Mouse (Mus musculus): ENCODE results near the gene Krt84. TPM values are rescaled to one million over a fixed set of nuclear protein-coding genes. Genes with fewer than 3 reads are reported as not detected.
"Not testable (repeated sequence)": the region's sequence is repeated elsewhere in the genome, so short reads cannot be mapped to it uniquely, and the experiment has no call there.

Krt84 gene
- total and polyA plus RNA-seq, 3 experiments = not detected

DNA sequence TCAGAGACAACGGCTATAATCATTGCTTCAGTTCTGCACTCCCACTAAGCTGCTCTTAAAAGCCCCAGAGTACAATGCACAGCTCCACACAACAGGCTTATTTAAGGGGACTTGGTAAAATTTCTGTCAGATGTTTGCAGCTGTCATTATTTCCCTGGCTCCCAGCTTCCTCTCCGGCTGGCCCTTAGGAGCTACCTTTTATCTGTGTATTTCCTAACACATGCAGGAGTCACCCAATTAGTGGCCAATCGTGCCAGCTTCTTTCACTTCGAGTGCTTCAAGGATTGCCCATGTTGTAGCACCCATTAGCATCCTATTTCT, 5.9 kb upstream of the Krt84 start:
- Histone ChIP-seq H3K4me3 (no peak overlapping the region), H3K4me1 (ENCODE audit: control insufficient read depth, insufficient read depth, low read length) (no peaks in the 10 kb centered on the region), H3K36me3 (ENCODE audit: control insufficient read depth, insufficient read depth, low read length) (no peaks in the 10 kb centered on the region), H3K27me3 (ENCODE audit: control insufficient read depth, insufficient read depth, low read length) (no peaks in the 10 kb centered on the region; the same call in 1 of the 2 replicates), H3K9ac (ENCODE audit: low read depth, low read length) (no peak overlapping the region), H3K27ac (no peak overlapping the region), H3K79me2 (replicated peaks; ENCODE audit: control insufficient read depth, insufficient read depth, low read length) (no peaks in the 10 kb centered on the region)
- peak in 1 of 2 experiments; percentile 7 for DNase-seq
- intact Hi-C loops (cut with DNase I) = no loop called here
- TF ChIP-seq CTCF (IDR thresholded peaks at IDR 0.05) = no peak
- no peak for TF ChIP-seq POLR2A (IDR thresholded peaks at IDR 0.05; ENCODE audit: insufficient read depth, low read depth, low read length)
- no peak for TF ChIP-seq EP300 (IDR thresholded peaks at IDR 0.05; ENCODE audit: insufficient read depth, low read depth, low read length)
- WGBS = 57% methylated on average over 4 of the region's 4 CpGs

DNA sequence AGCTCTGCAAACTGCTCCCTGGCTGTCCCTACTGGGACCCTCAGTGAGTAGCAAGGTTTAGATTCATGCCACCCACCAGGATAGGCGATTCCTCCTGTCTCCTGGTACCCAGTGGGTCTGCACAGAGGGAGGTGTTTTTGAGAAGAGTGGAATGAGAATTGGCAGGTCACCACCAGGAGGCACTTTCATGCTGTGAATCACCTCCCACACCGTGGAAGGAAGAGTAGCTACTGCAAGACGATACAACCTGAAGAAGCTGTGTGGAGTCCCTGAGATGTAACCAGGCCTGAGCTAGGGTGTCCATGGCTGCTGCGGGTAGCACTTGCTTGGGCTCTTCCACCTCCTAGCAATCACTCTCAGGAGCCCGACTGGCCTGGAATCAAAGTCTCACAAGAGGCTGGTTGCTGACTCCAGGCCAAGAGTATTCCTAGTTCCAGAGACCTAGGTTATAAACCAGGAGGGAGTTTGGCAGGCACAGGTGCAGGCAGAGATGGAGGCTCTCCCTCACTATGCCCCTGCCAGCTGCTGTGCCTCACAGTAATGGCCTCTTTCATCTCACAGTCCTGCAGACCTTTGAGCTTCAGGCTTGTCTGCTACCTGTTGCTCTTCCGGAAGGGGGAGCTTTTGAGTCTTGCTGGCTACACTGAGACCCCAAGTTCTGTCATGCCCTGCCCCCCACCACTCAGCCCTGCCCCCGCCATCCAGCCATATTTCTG, 5.4 kb upstream of the Krt84 start:
- Histone ChIP-seq H3K27ac (no peak overlapping the region), H3K27me3 (ENCODE audit: control insufficient read depth, insufficient read depth, low read length) (no peaks in the 10 kb centered on the region; the same call in 1 of the 2 replicates), H3K36me3 (ENCODE audit: control insufficient read depth, insufficient read depth, low read length) (no peaks in the 10 kb centered on the region), H3K79me2 (replicated peaks; ENCODE audit: control insufficient read depth, insufficient read depth, low read length) (no peaks in the 10 kb centered on the region), H3K9ac (ENCODE audit: low read depth, low read length) (no peak overlapping the region), H3K4me3 (no peak overlapping the region), H3K4me1 (ENCODE audit: control insufficient read depth, insufficient read depth, low read length) (no peaks in the 10 kb centered on the region)
- DNase-seq = no peak
- 32% methylated on average over 7 of the region's 7 CpGs for WGBS
- intact Hi-C loops (cut with DNase I) = no loop called here
- no peak for TF ChIP-seq EP300 (IDR thresholded peaks at IDR 0.05; ENCODE audit: insufficient read depth, low read depth, low read length)
- peak; percentile 15; the same call in 1 of the 2 replicates for TF ChIP-seq CTCF (IDR thresholded peaks at IDR 0.05)
- TF ChIP-seq POLR2A (IDR thresholded peaks at IDR 0.05; ENCODE audit: insufficient read depth, low read depth, low read length) = no peak

DNA sequence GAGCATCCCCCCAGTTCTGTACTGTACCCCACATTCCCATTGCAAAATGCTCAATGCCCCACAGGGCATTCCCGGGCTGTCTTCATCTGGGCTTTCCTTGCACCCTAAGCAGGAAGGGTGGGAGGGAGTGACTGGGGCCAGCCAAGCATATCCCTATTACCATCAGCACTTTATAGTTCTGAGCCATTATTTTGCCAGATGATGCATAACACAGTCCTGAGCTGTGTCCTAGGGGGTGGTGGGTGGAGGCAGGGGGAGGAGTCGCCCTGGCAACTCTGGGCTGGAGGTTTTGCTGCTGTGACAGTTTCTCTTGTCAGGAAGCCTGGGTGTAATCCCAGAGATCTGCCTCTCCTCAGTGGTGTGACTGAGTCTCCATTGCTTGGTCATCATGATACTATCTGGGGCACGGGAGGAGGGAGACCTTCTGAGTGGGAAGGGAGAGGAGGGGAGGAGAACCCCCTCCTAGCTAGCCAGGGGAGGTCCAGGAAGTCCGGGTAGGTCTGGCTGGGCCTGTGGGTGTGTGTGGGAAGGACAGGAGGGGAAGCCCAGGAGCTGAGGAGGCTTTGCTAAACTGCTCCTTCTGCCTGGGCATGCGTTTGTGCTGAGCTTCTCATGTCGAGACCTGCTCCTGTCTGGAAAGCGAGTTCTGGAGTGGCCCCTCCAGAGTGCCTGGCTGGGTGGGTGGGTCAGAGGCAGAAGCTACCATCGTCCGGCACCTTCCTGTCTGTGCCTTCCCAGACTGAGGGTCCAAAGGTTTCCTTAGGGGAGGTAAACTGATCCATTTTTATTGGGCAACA, 3.6 kb upstream of the Krt84 start:
- no peak for TF ChIP-seq CTCF (IDR thresholded peaks at IDR 0.05)
- no peak for TF ChIP-seq POLR2A (IDR thresholded peaks at IDR 0.05; ENCODE audit: insufficient read depth, low read depth, low read length)
- TF ChIP-seq EP300 (IDR thresholded peaks at IDR 0.05; ENCODE audit: insufficient read depth, low read depth, low read length) = no peak
- intact Hi-C loops (cut with DNase I) = no loop called here
- WGBS = 50% methylated on average over 9 of the region's 9 CpGs

DNA sequence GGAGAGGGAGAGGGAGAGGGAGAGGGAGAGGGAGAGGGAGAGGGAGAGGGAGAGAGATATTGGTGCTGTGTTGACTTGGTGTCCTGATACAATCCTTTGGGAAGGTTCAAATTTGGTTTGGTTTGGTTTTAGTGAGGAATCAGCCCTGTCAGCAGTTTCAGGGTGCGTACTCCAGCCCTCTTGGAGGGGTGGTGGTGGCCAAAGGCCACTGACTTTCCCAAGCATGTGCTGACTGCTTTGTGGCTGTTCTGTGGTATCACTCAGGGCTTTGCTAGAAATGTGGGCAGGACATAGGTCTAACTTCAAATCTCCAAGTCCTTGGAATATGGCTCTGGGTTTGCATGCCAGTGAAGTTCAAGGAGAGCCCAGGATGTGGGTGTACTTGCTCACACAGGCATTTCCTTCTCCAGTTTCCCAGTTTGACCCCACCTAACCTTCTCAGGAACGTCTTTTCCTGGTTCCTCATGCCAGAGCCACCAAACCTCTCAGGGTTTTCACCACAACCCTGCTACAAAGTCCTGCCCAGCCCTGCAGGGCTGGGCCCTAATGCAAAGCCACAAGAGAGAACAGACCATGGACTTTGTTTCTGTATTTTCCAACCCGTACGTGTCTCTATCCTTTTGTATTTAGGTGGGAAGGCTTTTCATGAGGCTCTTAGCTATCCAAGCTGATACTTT, 9.9 kb downstream of the Krt84 start:
- Histone ChIP-seq H3K4me1 (ENCODE audit: control insufficient read depth, insufficient read depth, low read length) (no peaks in the 10 kb centered on the region), H3K79me2 (replicated peaks; ENCODE audit: control insufficient read depth, insufficient read depth, low read length) (no peaks in the 10 kb centered on the region), H3K27ac (no peak overlapping the region), H3K27me3 (ENCODE audit: control insufficient read depth, insufficient read depth, low read length) (peaks cover 2% of the 10 kb centered on the region; the same call in 1 of the 2 replicates), H3K36me3 (ENCODE audit: control insufficient read depth, insufficient read depth, low read length) (no peaks in the 10 kb centered on the region), H3K4me3 (no peak overlapping the region), H3K9ac (ENCODE audit: low read depth, low read length) (no peak overlapping the region)
- intact Hi-C loops (cut with DNase I) = loop anchor here (5.0 kb wide), 1 partner anchor 250 kb away; no protein-coding TSS in a partner anchor
- WGBS = 65% methylated on average over 4 of the region's 4 CpGs
- no peak for TF ChIP-seq EP300 (IDR thresholded peaks at IDR 0.05; ENCODE audit: insufficient read depth, low read depth, low read length)
- no peak for TF ChIP-seq POLR2A (IDR thresholded peaks at IDR 0.05; ENCODE audit: insufficient read depth, low read depth, low read length)
- no peak for TF ChIP-seq CTCF (IDR thresholded peaks at IDR 0.05)
- no peak for DNase-seq

More for the DNA sequence above, 3.6 kb upstream of the Krt84 start:
- no peaks in the 10 kb centered on the region; the same call in 1 of the 2 replicates for H3K27me3 ChIP-seq (ENCODE audit: control insufficient read depth, insufficient read depth, low read length)
- no peak overlapping the region for H3K27ac ChIP-seq
- no peak overlapping the region for H3K9ac ChIP-seq (ENCODE audit: low read depth, low read length)
- no peaks in the 10 kb centered on the region for H3K36me3 ChIP-seq (ENCODE audit: control insufficient read depth, insufficient read depth, low read length)
- H3K4me1 ChIP-seq (ENCODE audit: control insufficient read depth, insufficient read depth, low read length) = no peaks in the 10 kb centered on the region
- no peak overlapping the region for H3K4me3 ChIP-seq
- H3K79me2 ChIP-seq (replicated peaks; ENCODE audit: control insufficient read depth, insufficient read depth, low read length) = no peaks in the 10 kb centered on the region
- no peak for DNase-seq

DNA sequence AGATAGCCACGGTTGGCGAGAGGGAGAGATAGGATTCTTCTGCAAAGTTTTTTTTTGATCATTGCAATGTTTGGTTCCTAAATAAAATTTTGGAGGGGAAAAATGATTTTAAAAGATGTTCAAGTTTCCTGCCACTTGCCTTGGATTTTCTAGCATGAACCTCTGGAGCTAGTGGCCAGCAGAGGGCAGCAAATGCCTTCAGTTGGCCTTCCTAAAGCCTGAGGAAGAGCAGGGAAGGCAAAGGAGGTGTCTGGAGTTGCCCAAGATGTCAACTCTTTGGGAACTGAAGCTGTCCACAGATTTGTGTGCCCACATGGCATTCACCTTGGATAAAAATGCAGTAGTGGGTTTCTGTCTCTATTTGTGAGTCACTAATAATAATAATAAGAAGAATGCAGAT, 12.8 kb downstream of the Krt84 start:
- intact Hi-C loops (cut with DNase I) = loop anchor here (1.0 to 5.0 kb wide), 4 partner anchors 181 to 546 kb away; no protein-coding TSS in a partner anchor
- TF ChIP-seq CTCF (IDR thresholded peaks at IDR 0.05) = peak; percentile 91
- TF ChIP-seq EP300 (IDR thresholded peaks at IDR 0.05; ENCODE audit: insufficient read depth, low read depth, low read length) = 0 out of 2 replicates have a peak, but pooled peaks have one; percentile 61
- no peak for TF ChIP-seq POLR2A (IDR thresholded peaks at IDR 0.05; ENCODE audit: insufficient read depth, low read depth, low read length)
- no peak overlapping the region for H3K27ac ChIP-seq
- H3K36me3 ChIP-seq (ENCODE audit: control insufficient read depth, insufficient read depth, low read length) = no peaks in the 10 kb centered on the region
- H3K4me1 ChIP-seq (ENCODE audit: control insufficient read depth, insufficient read depth, low read length) = no peaks in the 10 kb centered on the region
- no peaks in the 10 kb centered on the region for H3K79me2 ChIP-seq (replicated peaks; ENCODE audit: control insufficient read depth, insufficient read depth, low read length)
- 6% methylated on average over 2 of the region's 2 CpGs for whole genome bisulfite sequencing
- no peak overlapping the region for H3K4me3 ChIP-seq
- peak; percentile 64 to 77 for DNase-seq
- H3K27me3 ChIP-seq (ENCODE audit: control insufficient read depth, insufficient read depth, low read length) = no peaks in the 10 kb centered on the region
- H3K9ac ChIP-seq (ENCODE audit: low read depth, low read length) = no peak overlapping the region

DNA sequence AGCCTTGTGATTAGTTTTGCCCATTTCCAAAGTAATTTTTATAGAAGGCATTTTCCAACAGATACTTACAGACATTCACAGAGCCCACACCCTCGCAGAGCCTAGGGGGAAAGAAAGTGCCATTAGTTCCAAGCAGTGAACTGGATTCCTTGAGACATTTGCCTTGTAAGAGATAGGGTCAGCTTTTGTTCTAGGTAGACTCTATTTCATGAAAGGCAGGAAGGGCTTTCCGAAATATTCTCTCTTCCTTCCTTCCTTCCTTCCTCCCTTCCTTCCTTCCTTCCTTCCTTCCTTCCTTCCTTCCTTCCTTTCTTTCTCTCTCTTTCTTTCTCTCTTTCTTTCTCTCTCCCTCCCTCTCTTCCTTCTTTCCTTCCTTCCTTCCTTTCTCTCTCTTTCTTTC, 15.5 kb downstream of the Krt84 start, which contains the start of gene Gm49425:
Gene Gm49425 (minus strand): TSS at position 101 of the 400 bp plus-strand sequence.
- not testable (repeated sequence) for H3K4me3 ChIP-seq; H3K36me3 ChIP-seq (ENCODE audit: control insufficient read depth, insufficient read depth, low read length); H3K27ac ChIP-seq; H3K79me2 ChIP-seq (replicated peaks; ENCODE audit: control insufficient read depth, insufficient read depth, low read length); H3K27me3 ChIP-seq (ENCODE audit: control insufficient read depth, insufficient read depth, low read length); DNase-seq; H3K4me1 ChIP-seq (ENCODE audit: control insufficient read depth, insufficient read depth, low read length); H3K9ac ChIP-seq (ENCODE audit: low read depth, low read length)
- intact Hi-C loops (cut with DNase I) = loop anchor here (2.0 kb wide), 1 partner anchor 84 kb away; no protein-coding TSS in a partner anchor
- WGBS = 66% methylated on average over 2 of the region's 2 CpGs
